Mouse (Mus musculus): ENCODE measurements at regions not wholly inside any gene's neighbourhood (a gene's known extent, or its start where the extent isn't known, plus 50 kb on each side); places are given as distances from the start of the nearest gene placed in this dataset.
"Not testable (repeated sequence)": the region's sequence is repeated elsewhere in the genome, so short reads cannot be mapped to it uniquely, and the experiment has no call there.

DNA sequence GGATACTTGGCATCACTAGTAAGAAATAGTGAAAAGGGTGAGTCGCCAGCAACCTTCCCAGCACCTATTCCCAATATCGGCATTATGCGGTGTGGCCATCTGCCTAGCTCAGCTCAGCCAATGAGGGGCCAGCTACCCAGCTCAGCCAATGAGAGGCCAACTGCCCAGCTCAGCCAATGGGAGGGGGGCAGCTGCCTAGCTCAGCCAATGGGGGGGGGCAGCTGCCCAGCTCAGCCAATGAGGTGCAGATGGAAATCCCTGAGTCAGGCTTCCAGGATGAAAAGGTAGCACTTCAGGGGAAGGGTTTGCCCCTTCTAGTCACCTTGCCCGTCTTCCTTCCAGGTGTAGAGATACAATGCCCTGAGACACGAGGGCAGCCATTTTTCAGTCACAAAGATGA lies 144.6 kb upstream of the Ipo5 start:
- no peak for TF ChIP-seq FOSL1 (IDR thresholded peaks at IDR 0.05; ENCODE audit: insufficient read depth, low read length, poor library complexity, severe bottlenecking)
- no peak for TF ChIP-seq MYOD1 (IDR thresholded peaks at IDR 0.05; ENCODE audit: control insufficient read depth, insufficient read length, low read depth)
- no peak for TF ChIP-seq CEBPB (IDR thresholded peaks at IDR 0.05; ENCODE audit: low read depth)
- no peak for TF ChIP-seq CTCF (IDR thresholded peaks at IDR 0.05; ENCODE audit: control insufficient read depth, insufficient read depth, insufficient read length)
- no peak for TF ChIP-seq MYOG (IDR thresholded peaks at IDR 0.05; ENCODE audit: control insufficient read depth, extremely low read depth, insufficient read length)
- TF ChIP-seq USF1 (IDR thresholded peaks at IDR 0.05; ENCODE audit: low read depth) = no peak
- no peak for TF ChIP-seq MAX (IDR thresholded peaks at IDR 0.05)
- Histone ChIP-seq H3K79me3 (ENCODE audit: low read depth) (no peaks in the 10 kb centered on the region), H3K36me3 (ENCODE audit: control insufficient read depth, insufficient read depth) (no peaks in the 10 kb centered on the region), H3ac (ENCODE audit: control insufficient read depth, insufficient read length, low read depth) (no peak overlapping the region), H3K4me3 (ENCODE audit: insufficient read depth, poor library complexity, severe bottlenecking) (no peak overlapping the region), H3K27me3 (ENCODE audit: control insufficient read depth, insufficient read depth, insufficient read length) (no peaks in the 10 kb centered on the region), H3K79me2 (ENCODE audit: control insufficient read depth, insufficient read depth) (no peaks in the 10 kb centered on the region)

DNA sequence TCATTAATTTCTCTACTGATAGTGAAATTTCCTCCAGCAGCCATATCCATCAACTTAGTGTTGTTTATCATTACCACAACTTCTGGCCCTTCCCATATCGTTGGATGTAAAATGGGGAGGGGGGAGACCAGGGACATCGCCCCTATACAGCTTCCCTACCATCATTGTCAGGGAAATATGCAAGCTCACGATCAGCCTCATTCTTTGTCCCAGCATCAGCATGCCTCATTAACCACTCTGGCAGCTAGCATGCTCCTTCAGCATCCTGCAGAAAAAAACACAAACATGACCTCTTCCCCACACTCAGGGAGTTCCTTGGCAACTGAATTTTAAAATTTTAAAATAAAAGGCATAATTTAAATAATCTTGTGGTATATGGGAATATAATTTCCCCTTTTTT lies 140.4 kb upstream of the Ipo5 start:
- TF ChIP-seq CEBPB (IDR thresholded peaks at IDR 0.05; ENCODE audit: low read depth) (no peak), MYOG (IDR thresholded peaks at IDR 0.05; ENCODE audit: control insufficient read depth, extremely low read depth, insufficient read length) (no peak), FOSL1 (IDR thresholded peaks at IDR 0.05; ENCODE audit: insufficient read depth, low read length, poor library complexity, severe bottlenecking) (no peak), MYOD1 (IDR thresholded peaks at IDR 0.05; ENCODE audit: control insufficient read depth, insufficient read length, low read depth) (no peak), USF1 (IDR thresholded peaks at IDR 0.05; ENCODE audit: low read depth) (no peak), CTCF (IDR thresholded peaks at IDR 0.05; ENCODE audit: control insufficient read depth, insufficient read depth, insufficient read length) (no peak), MAX (IDR thresholded peaks at IDR 0.05) (no peak)
- H3K27me3 ChIP-seq (ENCODE audit: control insufficient read depth, insufficient read depth, insufficient read length) = peaks cover 3% of the 10 kb centered on the region
- no peak overlapping the region for H3ac ChIP-seq (ENCODE audit: control insufficient read depth, insufficient read length, low read depth)
- no peaks in the 10 kb centered on the region for H3K79me3 ChIP-seq (ENCODE audit: low read depth)
- H3K36me3 ChIP-seq (ENCODE audit: control insufficient read depth, insufficient read depth) = no peaks in the 10 kb centered on the region
- no peaks in the 10 kb centered on the region for H3K79me2 ChIP-seq (ENCODE audit: control insufficient read depth, insufficient read depth)
- H3K4me3 ChIP-seq (ENCODE audit: insufficient read depth, poor library complexity, severe bottlenecking) = no peak overlapping the region

DNA sequence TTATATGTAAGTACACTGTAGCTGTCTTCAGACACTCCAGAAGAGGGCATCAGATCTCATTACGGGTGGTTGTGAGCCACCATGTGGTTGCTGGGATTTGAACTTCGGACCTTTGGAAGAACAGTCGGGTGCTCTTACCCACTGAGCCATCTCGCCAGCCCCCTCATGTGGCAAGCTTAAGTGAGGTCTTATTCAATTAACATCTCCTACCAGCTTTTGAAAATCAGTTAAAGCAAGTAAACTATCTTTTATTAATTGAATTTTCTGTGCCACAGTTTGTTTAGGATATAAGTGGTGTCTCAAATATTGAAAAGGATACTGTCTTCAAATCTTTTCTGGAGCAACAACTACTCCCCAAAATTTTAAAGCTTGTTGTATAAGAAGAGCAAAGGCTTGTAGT lies 138.0 kb upstream of the Ipo5 start:
- H3K79me3 ChIP-seq (ENCODE audit: low read depth); H3K4me3 ChIP-seq (ENCODE audit: insufficient read depth, poor library complexity, severe bottlenecking); H3K27me3 ChIP-seq (ENCODE audit: control insufficient read depth, insufficient read depth, insufficient read length); H3K79me2 ChIP-seq (ENCODE audit: control insufficient read depth, insufficient read depth); H3K36me3 ChIP-seq (ENCODE audit: control insufficient read depth, insufficient read depth); H3ac ChIP-seq (ENCODE audit: control insufficient read depth, insufficient read length, low read depth): not testable (repeated sequence)

DNA sequence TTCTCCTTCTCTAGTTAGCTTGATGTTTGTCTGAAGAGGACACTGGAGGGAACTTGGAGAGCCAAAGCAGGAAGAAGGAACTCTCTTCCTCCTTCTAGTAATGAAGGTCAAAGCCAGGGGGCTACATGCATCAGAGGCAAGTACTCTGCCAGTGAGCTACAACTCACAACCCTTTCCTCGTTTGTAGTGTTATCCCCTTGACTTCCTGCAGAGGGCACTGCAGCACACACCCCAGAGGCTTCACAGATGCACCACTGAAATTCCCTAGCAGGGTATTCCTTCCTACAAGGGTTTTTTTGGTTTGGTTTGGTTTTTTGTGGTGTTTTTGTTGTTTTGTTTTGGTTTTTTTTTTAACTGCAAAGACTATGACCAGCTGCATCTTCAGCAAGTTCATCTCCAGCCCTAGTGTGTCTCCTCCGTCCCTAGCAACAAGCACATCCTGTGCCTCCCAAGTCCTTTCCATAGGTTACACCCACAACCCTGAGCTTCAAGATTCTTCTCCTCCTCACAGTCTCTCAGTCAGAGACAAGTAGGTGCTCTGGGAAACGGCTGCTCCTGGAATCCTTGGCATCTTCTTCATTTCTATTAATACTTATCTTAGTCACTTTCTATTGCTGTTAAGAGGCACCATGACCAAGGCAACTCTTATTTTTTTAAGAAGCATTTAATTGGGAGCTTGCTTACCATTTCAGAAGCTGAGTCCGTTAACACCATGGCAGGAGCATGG lies 119.0 kb upstream of the Ipo5 start:
- Histone ChIP-seq H3K36me3 (ENCODE audit: control insufficient read depth, insufficient read depth) (no peaks in the 10 kb centered on the region), H3ac (ENCODE audit: control insufficient read depth, insufficient read length, low read depth) (no peak overlapping the region), H3K79me2 (ENCODE audit: control insufficient read depth, insufficient read depth) (no peaks in the 10 kb centered on the region), H3K27me3 (ENCODE audit: control insufficient read depth, insufficient read depth, insufficient read length) (no peaks in the 10 kb centered on the region), H3K79me3 (ENCODE audit: low read depth) (no peaks in the 10 kb centered on the region), H3K4me3 (ENCODE audit: insufficient read depth, poor library complexity, severe bottlenecking) (no peak overlapping the region)
- TF ChIP-seq CEBPB (IDR thresholded peaks at IDR 0.05; ENCODE audit: low read depth) (no peak), MYOD1 (IDR thresholded peaks at IDR 0.05; ENCODE audit: control insufficient read depth, insufficient read length, low read depth) (no peak), CTCF (IDR thresholded peaks at IDR 0.05; ENCODE audit: control insufficient read depth, insufficient read depth, insufficient read length) (no peak), USF1 (IDR thresholded peaks at IDR 0.05; ENCODE audit: low read depth) (no peak), MAX (IDR thresholded peaks at IDR 0.05) (no peak), FOSL1 (IDR thresholded peaks at IDR 0.05; ENCODE audit: insufficient read depth, low read length, poor library complexity, severe bottlenecking) (no peak), MYOG (IDR thresholded peaks at IDR 0.05; ENCODE audit: control insufficient read depth, extremely low read depth, insufficient read length) (no peak)

DNA sequence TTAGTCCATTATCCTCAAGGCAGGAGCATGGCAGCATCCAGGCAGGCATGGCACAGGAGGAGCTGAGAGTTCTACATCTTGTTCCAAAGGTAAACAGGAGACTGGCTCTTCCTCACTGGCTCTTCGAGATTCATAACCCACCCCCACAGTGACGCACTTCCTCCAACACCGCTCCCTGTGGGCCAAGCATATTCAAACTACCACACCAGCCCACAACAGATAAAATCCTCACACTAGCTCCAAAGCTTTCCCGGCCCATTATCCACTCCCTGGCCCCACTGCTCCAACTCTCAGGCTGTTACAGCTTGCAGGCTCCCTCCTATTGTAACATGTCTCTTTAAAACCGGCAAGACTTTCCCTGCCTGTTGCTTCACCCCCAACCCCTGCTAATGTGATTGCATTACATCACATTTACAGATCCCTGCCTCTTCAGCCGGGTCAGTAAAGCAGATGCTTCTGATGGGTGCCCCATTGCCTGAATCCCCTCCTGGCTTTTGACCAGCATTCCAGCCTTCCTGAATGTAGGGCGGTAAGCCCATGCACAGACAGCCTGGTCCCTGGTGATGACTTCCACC lies 113.0 kb upstream of the Ipo5 start:
- TF ChIP-seq USF1 (IDR thresholded peaks at IDR 0.05; ENCODE audit: low read depth) = no peak
- TF ChIP-seq CEBPB (IDR thresholded peaks at IDR 0.05; ENCODE audit: low read depth) = no peak
- no peak for TF ChIP-seq MAX (IDR thresholded peaks at IDR 0.05)
- TF ChIP-seq CTCF (IDR thresholded peaks at IDR 0.05; ENCODE audit: control insufficient read depth, insufficient read depth, insufficient read length) = no peak
- no peak for TF ChIP-seq FOSL1 (IDR thresholded peaks at IDR 0.05; ENCODE audit: insufficient read depth, low read length, poor library complexity, severe bottlenecking)
- no peak for TF ChIP-seq MYOD1 (IDR thresholded peaks at IDR 0.05; ENCODE audit: control insufficient read depth, insufficient read length, low read depth)
- TF ChIP-seq MYOG (IDR thresholded peaks at IDR 0.05; ENCODE audit: control insufficient read depth, extremely low read depth, insufficient read length) = no peak
- Histone ChIP-seq H3K79me2 (ENCODE audit: control insufficient read depth, insufficient read depth) (no peaks in the 10 kb centered on the region), H3K4me3 (ENCODE audit: insufficient read depth, poor library complexity, severe bottlenecking) (no peak overlapping the region), H3K36me3 (ENCODE audit: control insufficient read depth, insufficient read depth) (no peaks in the 10 kb centered on the region), H3K27me3 (ENCODE audit: control insufficient read depth, insufficient read depth, insufficient read length) (peaks cover 6% of the 10 kb centered on the region), H3ac (ENCODE audit: control insufficient read depth, insufficient read length, low read depth) (no peak overlapping the region), H3K79me3 (ENCODE audit: low read depth) (no peaks in the 10 kb centered on the region)

DNA sequence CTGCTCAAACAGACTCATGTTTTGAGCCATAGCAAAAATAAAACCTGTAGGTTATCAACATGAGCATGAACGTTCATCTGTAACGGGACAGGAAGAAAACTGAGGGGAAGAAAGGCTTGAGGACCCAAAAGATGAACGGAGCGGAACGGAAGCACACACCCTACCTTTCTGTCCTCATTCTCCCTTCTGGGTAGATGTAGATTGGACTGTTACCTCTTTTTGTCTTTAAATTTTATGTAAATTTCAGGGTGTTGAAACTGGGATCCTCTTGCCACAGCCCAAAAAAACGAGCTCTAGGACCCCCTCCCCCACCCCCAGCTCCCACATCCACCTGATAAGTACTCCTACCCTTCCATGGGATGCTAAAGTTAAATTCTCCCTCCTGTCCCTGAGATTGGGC lies 107.8 kb upstream of the Ipo5 start:
- H3K36me3 ChIP-seq (ENCODE audit: control insufficient read depth, insufficient read depth) = no peaks in the 10 kb centered on the region
- H3K4me3 ChIP-seq (ENCODE audit: insufficient read depth, poor library complexity, severe bottlenecking) = no peak overlapping the region
- no peak for TF ChIP-seq MAX (IDR thresholded peaks at IDR 0.05)
- no peak for TF ChIP-seq FOSL1 (IDR thresholded peaks at IDR 0.05; ENCODE audit: insufficient read depth, low read length, poor library complexity, severe bottlenecking)
- TF ChIP-seq USF1 (IDR thresholded peaks at IDR 0.05; ENCODE audit: low read depth) = no peak
- TF ChIP-seq CTCF (IDR thresholded peaks at IDR 0.05; ENCODE audit: control insufficient read depth, insufficient read depth, insufficient read length) = no peak
- no peak for TF ChIP-seq MYOG (IDR thresholded peaks at IDR 0.05; ENCODE audit: control insufficient read depth, extremely low read depth, insufficient read length)
- no peak for TF ChIP-seq CEBPB (IDR thresholded peaks at IDR 0.05; ENCODE audit: low read depth)
- no peak for TF ChIP-seq MYOD1 (IDR thresholded peaks at IDR 0.05; ENCODE audit: control insufficient read depth, insufficient read length, low read depth)
- no peaks in the 10 kb centered on the region for H3K79me2 ChIP-seq (ENCODE audit: control insufficient read depth, insufficient read depth)
- no peaks in the 10 kb centered on the region for H3K79me3 ChIP-seq (ENCODE audit: low read depth)
- H3K27me3 ChIP-seq (ENCODE audit: control insufficient read depth, insufficient read depth, insufficient read length) = peaks cover 4% of the 10 kb centered on the region
- H3ac ChIP-seq (ENCODE audit: control insufficient read depth, insufficient read length, low read depth) = no peak overlapping the region

Measured in C2C12 (cell line).